Mouse (Mus musculus) retina, embryonic 14.5 days (tissue): ENCODE data around the gene Rnf166.
A peak's percentile ranks its signal among the peaks of the same experiment; 100 is the strongest.

Experiments used
- DNase-seq: peaks from one replicate; pipeline ENCODE4 v3.0.0-alpha.2; 2015; ENCODE audit warnings: low spot score

Rnf166 gene

DNA sequence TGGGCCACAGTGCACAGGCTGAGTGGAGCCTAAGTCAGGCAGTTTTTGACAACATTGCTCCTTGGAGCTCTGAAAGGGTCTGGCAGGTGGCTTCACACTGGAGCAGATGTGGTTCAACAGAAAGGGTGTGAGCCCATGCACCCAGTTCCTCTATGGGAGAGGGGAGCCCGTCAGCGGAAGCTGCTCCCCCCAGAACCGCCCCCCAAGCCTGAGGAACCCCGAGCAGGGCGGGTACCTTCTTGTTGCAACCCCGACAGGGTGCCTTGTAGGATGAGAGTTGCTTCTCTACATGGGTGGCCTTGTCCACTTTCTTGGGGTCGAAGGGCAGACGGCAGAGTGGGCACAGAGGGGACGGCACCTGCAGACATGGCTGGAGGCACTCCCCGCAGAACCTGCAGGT lies 5.9 kb downstream of the Rnf166 start:
- DNase-seq = no peak

DNA sequence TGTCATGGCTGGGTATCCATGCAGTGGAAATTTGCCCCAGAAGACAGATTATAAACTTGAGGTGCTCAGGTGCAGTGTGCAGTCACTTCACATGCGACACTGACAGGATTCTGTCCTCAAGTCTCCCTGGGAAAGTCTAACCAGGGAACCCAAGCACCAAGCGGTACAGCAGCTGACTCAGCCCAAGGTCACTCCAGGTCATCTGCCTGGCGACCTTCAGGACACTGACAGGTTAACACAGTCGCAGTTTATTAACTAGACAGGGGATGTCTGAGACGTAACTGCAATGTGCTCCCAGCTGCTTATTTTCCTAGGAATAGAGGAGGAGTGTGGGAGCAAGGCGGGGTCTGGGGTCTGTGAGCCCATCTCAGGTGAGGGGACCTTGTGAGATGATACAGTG lies 6.5 kb downstream of the Rnf166 start:
- no peak for DNase-seq

DNA sequence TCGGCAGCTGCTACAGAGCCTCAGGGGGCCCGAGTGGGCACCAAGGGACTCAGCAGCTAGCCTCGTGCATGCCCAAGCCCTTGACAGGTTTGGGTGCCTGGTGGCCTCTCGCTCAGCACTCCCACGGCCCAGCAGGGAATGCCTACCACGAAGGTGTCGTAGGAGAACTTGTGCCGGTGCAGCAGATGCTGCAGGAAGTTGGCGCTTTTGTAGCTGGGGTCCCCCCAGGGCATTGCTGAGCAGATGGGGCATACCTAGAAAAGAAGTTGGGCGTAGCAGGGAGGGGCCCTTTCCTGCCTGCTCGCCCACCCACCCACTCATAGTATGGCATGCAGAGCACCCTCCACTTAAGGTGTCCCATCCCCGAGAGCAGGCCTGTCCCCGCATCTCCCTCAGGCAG lies 8.0 kb downstream of the Rnf166 start:
- DNase-seq = no peak

DNA sequence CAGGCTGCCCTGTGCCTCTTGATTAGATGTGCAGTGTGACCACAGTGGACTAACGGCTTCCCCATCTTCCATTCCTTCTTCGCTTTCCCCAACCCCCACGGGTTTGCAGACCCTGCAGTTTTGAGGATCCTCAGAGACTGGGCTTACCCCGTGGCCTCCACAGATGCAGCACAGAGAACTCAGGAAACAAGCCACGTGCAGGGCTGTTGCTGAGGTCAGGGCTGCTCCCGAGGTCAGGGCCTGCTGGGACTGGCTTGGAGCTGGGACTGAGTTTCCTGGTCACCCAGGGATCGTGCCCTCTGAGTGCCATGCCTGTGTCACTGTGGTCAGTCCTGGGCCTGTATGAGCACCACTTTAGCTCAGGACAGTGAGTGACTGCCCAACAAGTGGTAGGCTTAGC lies 10.9 kb downstream of the Rnf166 start:
- no peak for DNase-seq

DNA sequence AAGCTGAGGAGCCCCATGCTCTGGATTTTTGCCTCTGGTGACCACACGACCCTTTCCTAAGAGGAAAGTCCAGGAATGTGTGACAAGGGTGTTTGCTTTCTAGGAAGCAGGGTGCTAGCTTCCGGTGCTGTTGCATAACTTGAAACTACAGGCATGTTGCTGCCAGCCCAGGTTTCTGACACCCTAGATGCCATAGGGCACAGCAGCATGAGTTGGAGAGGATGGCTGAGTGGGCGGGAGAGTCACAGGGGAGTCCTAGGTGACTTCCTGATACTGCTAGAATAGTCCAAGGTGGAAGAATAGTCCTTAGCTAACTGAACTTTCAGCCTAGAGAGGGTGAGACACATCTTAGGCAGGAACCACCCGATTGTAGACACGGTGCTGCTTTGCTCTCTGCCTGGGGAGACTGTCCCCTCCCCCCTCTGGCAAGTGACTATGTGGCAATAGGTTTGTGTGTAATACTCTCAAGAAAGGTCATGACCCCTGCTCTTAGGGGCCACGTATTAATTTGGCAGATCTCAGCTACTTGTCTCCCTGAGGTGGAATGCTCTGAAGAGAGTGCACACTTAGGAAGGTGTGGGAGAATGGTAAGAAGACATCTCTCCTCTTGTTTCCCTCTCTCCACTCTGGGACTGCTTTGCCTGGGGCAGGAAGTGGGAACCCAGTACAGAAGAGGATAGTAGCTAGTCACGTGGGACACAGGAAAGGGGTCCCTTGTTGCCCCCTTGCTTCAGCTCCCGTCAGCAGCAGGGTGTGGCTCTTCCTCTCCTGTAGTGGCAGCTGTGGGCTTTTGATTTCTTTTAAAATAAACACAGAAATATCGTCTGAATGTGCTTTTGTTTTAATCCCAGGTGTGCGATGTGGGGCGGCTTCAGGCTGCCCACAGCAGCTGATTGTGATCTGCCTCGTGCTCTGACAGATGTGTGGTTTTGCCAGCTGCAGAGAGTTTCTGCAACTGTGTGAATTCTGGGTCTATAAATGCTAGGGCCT lies 11.9 kb downstream of the Rnf166 start:
- DNase-seq = no peak

DNA sequence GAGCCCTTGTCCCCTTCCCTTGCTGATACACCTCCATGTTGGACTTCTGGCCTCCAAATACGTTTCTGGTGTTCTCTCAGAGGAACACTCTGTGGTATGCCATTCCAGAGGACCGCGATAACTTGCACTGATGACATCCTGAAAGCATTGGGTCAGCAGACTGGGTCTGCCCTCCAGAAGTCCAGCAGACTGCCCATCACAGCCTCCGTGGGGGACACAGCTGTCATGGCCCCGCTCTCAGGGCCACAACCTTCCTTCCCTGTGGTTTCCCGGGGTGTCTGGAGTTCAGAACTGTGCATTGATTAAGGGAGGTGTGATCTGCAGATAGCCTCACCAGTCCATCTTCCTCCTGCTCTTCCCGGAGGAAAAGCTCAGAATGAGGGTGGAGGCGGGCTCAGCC lies 13.4 kb downstream of the Rnf166 start:
- DNase-seq = no peak

DNA sequence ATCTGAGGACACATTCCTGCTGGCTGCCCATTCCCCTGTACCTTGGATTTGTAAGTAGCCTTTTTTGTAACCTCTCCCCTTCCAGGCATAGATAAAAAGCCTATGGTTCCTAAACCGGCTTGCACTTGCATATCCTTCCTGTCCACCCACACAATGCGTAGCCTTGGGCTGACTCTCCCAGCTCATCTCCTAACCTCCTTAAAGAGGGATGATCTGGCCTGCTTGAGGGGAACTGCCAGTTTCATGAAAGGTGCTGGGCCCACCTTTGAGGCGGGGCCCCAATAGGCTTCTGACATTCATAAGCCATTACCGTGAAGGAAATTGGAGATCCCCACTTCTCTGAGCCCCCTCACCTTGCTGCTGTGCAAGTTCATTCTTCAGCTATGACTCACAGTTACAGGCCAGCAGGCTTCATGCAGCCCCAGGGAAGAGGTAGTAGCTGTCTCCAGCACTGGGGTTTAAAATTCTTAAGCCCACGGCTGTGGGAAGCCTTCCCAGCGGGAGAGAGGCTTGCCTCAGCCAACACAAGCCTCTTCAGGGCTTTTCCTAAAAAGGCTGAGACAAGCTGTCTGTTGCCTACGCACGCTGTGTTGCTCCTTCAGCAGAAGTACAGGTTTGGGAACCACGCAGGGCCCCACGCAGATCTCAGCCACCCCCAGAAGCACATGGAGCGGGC lies 14.3 kb downstream of the Rnf166 start:
- no peak for DNase-seq

DNA sequence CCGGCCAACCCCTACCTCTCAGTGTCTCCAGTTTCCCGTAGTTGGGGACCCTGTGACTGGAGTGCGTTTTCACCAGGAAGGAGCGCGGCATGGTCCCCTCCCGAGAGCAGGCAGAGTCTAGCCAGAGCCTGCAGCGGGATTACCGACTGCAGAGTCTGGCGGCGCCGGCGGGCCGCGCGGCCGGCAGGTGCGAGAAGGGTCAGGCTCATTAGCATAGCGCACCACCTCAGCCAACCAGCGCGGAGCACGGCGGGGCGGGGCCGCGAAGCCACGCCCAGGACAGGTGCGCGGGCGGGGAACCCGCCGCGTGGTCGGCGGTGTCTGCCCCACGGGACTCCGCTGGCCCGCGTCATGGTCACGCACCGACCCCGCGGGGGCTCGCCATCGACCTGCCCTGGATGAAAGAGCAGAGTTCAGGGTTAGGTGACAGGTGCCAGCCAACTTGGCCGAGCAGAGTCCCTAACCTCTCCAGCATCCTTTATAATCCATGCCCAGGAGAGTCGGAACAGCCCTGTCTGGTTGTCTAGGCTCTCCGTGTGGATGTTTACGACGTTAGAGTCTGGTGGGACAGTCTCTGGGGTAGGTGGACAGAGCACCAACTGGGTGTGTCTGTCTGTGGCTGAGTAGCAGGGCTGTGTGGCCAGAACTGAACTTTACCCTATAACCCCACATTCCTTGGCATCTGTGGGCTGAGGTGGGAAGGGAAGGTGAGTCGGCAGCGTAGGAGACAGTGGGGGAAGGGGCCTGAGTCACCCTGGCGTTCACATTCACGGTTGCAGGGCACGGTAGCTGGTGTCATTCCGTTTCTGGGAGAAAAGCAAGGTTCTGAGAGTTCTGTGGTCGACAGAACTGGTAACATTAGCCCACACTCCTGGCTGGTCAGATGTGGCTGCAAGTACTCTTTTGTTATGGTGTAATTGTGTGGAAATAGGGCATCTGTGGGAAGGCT lies 15.1 kb downstream of the Rnf166 start, which contains the start of gene Snai3:
Gene Snai3, minus strand, starts transcription at position 210 of the 949 bp plus-strand sequence.
- DNase-seq = peak; percentile 63

DNA sequence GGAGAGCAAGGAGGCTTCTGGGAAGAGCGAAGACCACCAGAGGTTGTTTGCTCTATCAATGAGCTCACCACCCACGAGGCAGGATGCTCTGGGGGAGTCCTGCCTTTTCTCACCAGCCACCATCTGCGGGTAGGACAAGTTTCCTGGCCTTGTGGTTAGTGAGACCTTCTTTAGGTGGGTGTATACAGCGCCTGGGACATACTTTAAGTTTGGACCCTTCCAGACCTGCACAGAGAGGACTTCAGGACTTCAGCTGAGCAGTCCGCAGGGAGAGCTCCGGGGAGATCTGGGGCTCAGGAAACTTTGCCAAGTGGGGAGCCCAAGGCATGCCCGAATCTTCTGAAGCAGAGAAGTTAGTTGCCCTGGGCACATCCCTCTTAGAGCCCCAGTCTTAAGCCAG lies 15.9 kb downstream of the Rnf166 start:
- DNase-seq = no peak

DNA sequence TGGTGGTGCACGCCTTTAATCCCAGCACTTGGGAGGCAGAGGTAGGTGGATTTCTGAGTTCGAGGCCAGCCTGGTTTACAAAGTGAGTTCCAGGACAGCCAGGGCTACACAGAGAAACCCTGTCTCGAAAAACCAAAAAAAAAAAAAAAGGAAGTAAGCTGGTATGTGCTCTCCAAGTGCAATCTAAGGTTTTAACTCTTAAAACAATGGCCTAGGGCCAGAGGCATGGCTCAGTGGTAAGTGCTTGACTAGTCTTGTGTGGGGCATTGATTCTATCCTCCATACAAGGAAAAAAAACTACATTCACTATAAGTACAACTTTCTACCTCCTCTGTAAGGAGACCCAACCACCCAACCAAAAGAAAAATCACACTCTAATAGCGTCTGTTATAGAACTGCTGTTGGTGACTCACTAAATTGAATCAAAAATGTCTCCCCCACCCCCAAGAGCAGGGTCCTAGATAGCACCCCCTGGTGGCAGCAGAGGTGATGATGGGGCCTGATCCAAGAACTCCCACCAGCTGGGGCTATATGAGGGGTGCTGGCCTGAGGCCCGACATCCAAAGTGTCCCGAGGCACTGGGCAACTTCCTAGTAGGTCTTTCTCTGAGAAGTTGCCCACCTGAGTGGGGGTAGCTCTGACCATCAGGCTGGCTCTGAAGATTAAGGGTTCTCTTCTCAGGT lies 16.5 kb downstream of the Rnf166 start:
- DNase-seq = peak; percentile 45

DNA sequence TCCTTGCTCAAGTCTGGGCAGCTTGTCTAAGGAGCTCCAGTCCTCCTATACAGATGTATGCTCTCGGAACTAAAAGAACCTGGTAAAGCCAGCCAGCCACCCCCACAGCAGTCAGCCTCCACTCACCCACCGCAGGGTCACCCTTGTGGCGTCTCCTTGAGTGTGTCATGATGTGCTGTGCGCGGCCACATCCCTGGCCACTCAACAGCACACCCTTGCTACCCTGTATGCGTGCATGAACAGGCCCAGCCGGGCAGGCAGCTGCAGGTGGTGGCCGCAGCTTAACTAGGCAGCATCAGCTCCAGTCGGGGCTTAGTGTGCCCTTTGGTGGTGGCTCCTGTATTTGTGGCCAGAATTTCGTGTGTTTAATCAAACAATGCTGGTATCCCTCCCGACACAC lies 18.7 kb downstream of the Rnf166 start:
- DNase-seq = no peak

DNA sequence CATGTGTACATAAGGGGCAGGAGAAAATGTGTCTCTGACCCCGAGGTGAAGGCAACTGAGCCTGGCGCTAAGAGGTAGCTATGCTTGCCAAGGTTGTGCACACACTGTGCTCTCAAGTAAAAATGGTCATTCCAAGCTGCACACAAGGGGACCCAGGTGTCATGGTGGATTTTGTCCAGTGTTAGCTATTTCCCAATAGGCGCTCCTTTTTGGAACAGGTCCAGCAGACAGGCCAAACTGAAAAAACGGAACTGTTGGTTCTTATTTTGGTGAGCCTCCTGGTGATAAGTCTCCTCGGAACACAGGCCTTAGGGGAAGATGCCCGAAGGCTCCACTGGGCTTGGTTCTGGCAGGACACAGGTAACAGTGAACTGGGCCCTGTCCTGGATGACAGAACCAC lies 21.5 kb downstream of the Rnf166 start:
- no peak for DNase-seq

DNA sequence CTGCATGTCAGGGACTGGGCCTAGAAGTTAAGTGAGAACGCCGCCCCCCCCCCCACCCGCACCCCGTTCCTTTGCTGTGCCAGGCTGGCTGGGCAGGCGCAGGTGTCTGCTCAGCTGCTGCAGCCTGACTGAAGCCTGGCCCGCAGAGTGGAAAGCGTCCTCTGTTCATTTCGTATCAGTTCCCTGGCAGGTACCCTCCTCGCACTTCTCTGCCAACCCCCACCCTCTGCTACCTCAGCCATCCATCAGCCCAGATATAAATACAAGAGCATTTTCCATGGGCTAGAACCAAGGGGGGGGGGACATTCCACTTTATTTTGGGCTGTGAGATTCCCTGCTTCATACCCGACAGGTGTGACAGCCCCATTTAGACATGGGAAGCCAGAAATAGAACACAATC lies 23.7 kb downstream of the Rnf166 start:
- no peak for DNase-seq

DNA sequence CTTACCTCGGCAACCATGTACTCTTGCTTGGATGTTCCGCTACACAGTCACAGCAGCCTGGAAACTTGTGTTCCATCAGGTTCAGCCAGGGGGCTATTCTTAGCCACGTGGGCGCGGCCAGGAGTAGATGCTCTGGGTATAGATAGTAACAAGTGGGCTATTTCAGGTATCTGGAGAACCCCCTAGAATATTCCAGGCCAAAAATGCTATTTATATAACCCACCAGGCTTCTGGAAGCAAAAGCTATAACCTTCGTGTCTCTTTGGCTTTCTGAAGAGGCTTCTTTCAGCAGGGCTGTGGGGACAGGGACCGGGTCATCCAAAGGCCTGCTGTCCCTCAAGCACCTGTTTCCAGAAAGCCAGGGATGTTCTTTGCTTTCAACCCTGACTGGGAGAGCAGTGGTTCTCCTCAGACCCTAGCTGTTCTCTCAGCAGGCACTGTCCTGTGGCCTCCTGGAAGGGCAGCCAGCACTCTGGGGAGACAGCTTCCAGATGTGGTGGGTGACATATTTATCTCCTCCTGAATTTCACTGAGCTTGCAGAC lies 24.6 kb downstream of the Rnf166 start:
- DNase-seq = no peak

DNA sequence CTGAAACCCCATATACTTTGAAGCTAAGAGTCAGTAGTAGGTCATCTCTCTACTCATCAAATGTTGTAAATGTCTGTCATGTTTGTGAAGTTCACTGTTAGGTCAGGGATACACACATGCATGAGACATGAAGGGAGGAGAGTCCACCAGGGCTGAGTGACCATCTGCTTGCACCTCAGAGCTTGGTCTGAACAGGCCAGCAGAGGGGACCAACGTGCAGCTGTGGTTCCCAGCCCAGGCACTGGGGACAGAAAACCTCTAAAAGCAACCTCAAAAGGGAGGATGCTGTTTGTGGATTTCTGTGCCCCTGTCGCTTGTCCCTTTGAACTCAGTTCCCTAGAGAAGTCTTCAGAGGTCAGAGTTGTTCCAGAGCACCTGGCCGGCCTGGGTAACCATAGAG lies 30.7 kb downstream of the Rnf166 start:
- DNase-seq = no peak

DNA sequence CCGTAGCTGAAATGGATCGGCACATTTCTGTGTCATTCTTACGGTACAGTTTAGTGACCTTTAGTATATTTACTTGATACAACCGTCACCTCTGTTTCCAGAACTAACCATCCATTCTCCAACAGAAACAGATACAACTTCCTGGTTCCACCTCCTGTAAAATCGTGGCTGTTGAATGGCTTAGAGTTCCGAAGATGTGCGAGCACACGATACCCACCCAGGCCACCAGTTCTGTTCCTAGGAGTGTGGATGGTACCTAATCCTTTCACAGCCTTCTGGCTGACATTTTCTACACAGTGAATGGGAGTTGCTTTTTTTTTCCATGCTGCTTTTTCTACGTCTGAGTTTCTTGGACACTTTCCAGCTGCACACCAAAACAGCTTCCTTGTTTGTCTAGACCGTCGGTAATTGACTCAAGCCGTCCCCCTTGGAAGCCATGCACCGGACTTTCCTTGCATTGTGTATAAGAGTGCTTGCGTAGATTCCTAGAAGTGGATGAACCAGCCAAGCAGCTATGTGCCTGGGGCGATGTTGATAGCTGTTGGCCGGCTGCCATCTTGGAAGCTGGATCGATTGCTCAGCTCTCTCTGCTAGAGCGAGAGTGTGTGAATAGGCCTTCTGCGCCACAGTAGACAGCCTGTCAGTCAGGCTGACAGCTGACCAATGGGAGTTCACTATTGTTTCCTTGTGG lies 31.7 kb downstream of the Rnf166 start:
- peak; percentile 76 for DNase-seq

DNA sequence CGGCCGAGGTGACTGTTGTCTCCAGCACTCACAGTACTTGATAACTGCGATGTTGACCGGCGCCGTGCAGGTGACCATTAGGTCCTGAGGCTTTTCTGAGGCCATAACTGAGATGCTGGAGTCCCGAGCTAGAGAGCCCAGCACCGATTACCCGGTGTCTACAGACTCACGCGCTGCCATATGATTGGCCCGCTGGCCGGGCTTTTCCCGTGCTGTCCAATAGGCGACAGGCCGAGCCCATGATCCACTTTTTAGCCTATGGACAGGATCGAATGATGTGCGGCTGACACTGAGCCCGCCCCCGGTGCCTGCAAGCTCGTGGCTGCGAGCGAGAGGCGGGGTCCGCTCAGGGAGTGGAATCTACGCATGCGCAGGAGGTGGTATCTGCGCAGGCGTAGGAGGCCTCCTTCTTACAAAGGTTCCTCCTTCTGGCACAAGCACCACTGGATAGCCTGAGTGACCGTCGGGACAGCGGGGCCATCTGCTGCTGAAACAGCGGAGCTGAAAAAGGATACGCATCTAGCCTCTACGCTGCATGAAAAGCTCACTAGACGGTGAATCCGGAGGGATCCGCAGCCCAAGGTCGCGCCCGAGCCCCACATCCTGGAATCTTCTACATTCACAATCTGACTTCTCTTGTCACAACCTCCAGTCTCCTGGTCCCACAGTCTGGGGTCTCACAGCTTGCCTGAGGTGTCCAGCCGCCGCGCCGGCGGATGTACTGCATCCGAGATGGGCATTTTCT lies 32.4 kb downstream of the Rnf166 start, which contains the start of gene Mvd:
Gene Mvd, minus strand, starts transcription at position 161 of the 745 bp plus-strand sequence.
- DNase-seq = peak; percentile 99

DNA sequence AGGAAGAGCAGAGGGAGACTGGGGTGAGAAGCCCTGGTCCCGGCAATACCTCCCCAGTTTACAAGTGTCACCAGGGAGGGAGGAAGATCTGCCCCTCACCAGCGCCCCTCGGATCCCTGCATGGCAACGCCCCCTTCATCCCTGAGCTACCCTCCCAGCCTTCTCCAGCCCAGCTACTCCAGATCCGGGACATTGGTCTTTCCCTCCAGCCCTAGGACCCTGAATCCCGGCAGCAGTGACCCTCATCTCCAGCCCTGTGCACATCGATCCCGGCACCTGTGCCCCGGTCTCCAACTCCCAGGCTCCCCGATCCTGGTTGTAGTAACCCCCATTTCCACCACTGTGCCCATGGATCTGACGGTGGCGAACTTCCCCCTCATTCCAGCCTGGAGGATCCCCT lies 33.1 kb downstream of the Rnf166 start:
- DNase-seq = peak; percentile 51

DNA sequence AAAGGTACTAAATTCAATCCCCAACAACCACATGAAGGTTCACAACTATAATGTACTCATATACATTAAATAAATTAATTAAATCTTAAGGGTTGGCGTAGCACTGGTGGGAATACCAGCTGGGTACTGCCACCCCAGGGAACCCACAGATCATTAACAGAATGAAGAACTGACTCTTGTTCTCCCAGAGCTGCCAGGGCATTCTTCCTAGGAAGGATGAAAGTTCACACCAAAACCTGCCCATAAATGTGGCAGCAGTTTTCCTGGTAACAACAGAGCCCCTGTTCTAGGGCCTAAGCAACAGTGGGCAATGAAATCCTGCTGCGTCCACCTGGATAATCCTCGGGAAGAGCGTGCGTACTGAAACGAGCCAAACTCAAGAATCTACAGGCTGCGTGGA lies 33.5 kb downstream of the Rnf166 start:
- DNase-seq = no peak

DNA sequence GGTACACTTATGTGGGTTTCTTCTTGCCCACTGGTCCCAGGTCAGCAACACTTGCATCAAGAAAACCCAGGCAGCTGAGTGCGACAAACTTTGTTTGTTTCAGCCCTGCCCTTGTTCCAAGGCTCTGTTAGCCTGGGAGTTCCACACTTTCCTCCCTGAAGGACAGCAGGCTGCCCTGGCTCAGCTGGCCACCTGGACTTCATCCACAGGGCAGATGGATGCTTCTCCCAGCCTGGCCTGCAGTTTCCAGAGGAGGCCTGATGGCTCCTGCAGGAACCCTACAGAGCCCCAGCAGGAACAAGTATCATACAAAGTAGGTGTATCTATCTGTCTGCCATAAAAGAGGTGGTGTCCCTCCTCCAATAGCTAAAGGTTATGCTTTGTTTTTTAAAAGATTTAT lies 34.5 kb downstream of the Rnf166 start:
- DNase-seq = no peak
